Mouse (Mus musculus): Measurements from ENCODE around the gene Oip5.

DNA sequence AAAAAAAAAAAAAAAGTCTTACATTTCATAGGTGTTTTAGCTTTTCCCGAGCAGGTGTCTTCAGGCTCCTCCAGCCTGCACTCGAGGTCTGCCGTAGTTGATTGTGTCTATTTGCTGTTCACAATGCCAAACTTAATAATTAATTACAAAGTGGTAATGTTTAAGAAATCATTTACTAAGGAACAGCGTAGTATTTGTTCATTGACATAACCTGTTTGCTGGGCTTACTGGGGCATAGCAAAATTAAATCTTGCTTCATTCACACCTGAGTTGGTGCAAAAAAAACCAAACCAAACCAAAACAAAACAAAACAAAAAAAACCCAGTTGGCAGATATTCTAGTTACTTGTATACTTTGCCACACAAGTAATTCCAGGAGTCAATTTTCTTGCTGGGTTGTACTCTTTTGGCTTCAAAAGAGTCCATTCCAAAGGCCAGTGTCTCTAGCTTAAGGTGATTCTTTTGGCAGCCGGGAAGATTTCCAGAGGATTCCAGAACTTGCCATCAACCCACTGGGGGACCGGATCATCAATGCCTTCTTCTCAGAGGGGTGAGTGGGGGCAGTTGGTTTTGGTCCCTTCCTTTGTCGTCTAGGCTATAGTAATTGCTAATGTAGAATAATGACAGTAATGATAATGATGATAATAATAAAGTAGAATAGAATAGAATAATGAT lies 52.0 kb downstream of the Oip5 start:
- TF ChIP-seq POLR2A (IDR thresholded peaks at IDR 0.05; ENCODE audit: borderline replicate concordance, low read depth, low read length) (no peak), CTCF (IDR thresholded peaks at IDR 0.05; ENCODE audit: low read depth, low read length) (no peak)

Data from bone marrow macrophage, adult 2 months (primary cell).